Mouse (Mus musculus) thymus, postnatal 14 days (tissue): ENCODE measurements around the gene Dhx36.
A peak's percentile ranks its signal among the peaks of the same experiment; 100 is the strongest.

Source experiments
- DNase-seq: peaks from one replicate; pipeline ENCODE4 v3.0.0; 2021

Dhx36 gene

GRCm38 (mm10) chr3:62506488-62507205, at the start of gene Dhx36:
Dhx36 (minus strand) TSS chr3:62507004.
- DNase-seq: peak; percentile 96

- DNase-seq: no peak
These were observed 20.8 kb upstream of the Dhx36 start for GRCm38 (mm10) chr3:62527593-62527992.

GRCm38 (mm10) chr3:62527160-62527559, 20.4 kb upstream of the Dhx36 start:
- DNase-seq: no peak

- peak; percentile 5 for DNase-seq
These were observed 423 bp upstream of the Dhx36 start for GRCm38 (mm10) chr3:62507206-62507647.

- DNase-seq: no peak
These were observed 1.5 kb downstream of the Dhx36 start for GRCm38 (mm10) chr3:62505166-62505900.

- DNase-seq: no peak
These were observed 7.5 kb downstream of the Dhx36 start for GRCm38 (mm10) chr3:62499327-62499726.

GRCm38 (mm10) chr3:62492568-62492967, 14.2 kb downstream of the Dhx36 start:
- no peak for DNase-seq

- no peak for DNase-seq
These were observed 22.5 kb downstream of the Dhx36 start for GRCm38 (mm10) chr3:62484340-62484739.

- no peak for DNase-seq
These were observed 36.6 kb downstream of the Dhx36 start for GRCm38 (mm10) chr3:62470179-62470578.

- DNase-seq: no peak
These were observed 42.5 kb downstream of the Dhx36 start for GRCm38 (mm10) chr3:62464276-62464675.

GRCm38 (mm10) chr3:62459483-62459882, 47.3 kb downstream of the Dhx36 start:
- DNase-seq: no peak

GRCm38 (mm10) chr3:62458284-62459013, 48.4 kb downstream of the Dhx36 start:
- DNase-seq: peak; percentile 30

GRCm38 (mm10) chr3:62455854-62456253, 51.0 kb downstream of the Dhx36 start:
- DNase-seq: no peak

- DNase-seq: no peak
These were observed 52.7 kb downstream of the Dhx36 start for GRCm38 (mm10) chr3:62454096-62454495.

GRCm38 (mm10) chr3:62452961-62453360, 53.8 kb downstream of the Dhx36 start:
- no peak for DNase-seq

GRCm38 (mm10) chr3:62449871-62450496, 56.8 kb downstream of the Dhx36 start:
- no peak for DNase-seq

- DNase-seq: no peak
These were observed 59.7 kb downstream of the Dhx36 start for GRCm38 (mm10) chr3:62447151-62447550.

GRCm38 (mm10) chr3:62446271-62446670, 60.5 kb downstream of the Dhx36 start:
- DNase-seq: no peak

GRCm38 (mm10) chr3:62443582-62444194, 63.1 kb downstream of the Dhx36 start:
- DNase-seq: no peak

- no peak for DNase-seq
These were observed 66.3 kb downstream of the Dhx36 start for GRCm38 (mm10) chr3:62440431-62440969.

- no peak for DNase-seq
These were observed 70.9 kb downstream of the Dhx36 start for GRCm38 (mm10) chr3:62435923-62436322.

GRCm38 (mm10) chr3:62433675-62434074, 73.1 kb downstream of the Dhx36 start:
- no peak for DNase-seq
